Mouse (Mus musculus): ENCODE measurements at regions not wholly inside any gene's neighbourhood (a gene's known extent, or its start where the extent isn't known, plus 50 kb on each side); places are given as distances from the start of the nearest gene placed in this dataset.

DNA sequence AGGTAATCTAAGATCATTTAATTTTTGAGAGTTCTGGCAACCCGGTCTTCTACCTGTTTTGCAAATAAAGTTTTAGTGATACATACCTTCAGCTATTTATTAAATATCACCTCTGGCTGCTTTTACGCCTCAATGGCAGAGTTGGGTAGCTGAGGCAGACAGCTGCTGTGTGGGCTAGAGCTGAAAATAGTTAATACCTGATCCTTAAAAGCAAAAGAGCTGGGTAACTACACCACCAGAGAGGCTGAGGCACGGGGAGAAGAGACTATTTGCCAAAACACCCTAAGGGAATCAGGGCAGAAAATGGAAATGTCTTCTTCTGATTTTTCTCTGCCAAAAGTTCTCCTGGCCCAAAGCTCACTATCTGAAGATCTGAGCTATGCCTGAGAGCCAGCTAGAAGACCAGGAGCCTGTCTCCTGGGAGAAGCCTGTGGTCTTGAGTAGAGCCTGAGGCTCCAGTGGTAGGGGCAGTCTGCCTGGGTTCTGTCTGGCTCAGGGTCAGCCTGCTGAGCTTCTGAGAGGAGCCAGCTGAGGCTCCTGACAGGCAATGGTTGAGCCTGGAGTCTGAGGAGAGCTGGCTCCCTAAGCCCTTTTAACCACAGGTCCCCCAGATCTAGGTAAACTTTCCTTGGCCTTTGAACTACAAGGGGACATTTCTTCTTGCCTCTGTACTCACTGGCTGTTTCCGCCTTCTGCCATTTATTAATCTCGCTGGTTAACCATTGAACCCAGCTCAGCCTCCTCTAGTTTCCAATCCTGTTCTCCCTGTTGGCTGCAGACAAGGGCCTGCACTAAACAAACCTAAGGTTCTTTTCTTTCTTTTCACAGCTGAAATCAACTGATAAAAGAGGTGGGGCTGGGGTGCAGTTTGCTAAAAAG, 208.7 kb downstream of the Opa1 start:
- no peak for TF ChIP-seq CTCF (IDR thresholded peaks at IDR 0.05; ENCODE audit: low read depth, low read length)
- TF ChIP-seq POLR2A (IDR thresholded peaks at IDR 0.05; ENCODE audit: extremely low read depth, insufficient read depth, low read length): 0 out of 2 replicates have a peak, but pooled peaks have one; percentile 8
